Mouse (Mus musculus) E14TG2a.4 (cell line): ENCODE measurements around the gene Nol11.

Experiments used
- CTCF ChIP-seq: conservative IDR thresholded peaks from 2 replicates; pipeline ENCODE4 v1.5.1; 2014; ENCODE audit warnings: low read length
- NANOG ChIP-seq: IDR thresholded peaks from 2 replicates; pipeline ENCODE4 v1.6.1; 2014; ENCODE audit warnings: borderline replicate concordance, low read length, mixed read lengths
- POU5F1 ChIP-seq: IDR thresholded peaks from 2 replicates; pipeline ENCODE4 v1.6.1; 2014; ENCODE audit warnings: low read length, borderline replicate concordance

- TF ChIP-seq CTCF (no peak), POU5F1 (no peak), NANOG (no peak)
Observed at GRCm38 (mm10) chr11:107223667-107224214, 34.6 kb upstream of the Nol11 start.
